Mouse (Mus musculus) lung, adult 2 months (tissue): ENCODE measurements at regions not wholly inside any gene's neighbourhood (a gene's known extent, or its start where the extent isn't known, plus 50 kb on each side); places are given as distances from the start of the nearest gene placed in this dataset.

ENCODE experiments used
- CTCF ChIP-seq: fragments of 200-500 bp; IDR thresholded peaks from 2 replicates; pipeline ENCODE4 v1.5.1; 2011; ENCODE audit warnings: mild to moderate bottlenecking, low read length, control low read depth; ENCODE audit not compliant: insufficient read depth
- POLR2A ChIP-seq: fragments of 200-500 bp; IDR thresholded peaks from 2 replicates; pipeline ENCODE4 v1.6.1; 2011; ENCODE audit warnings: low read depth, mild to moderate bottlenecking, control low read depth, low read length, borderline replicate concordance; ENCODE audit errors: extremely low read depth

GRCm38 (mm10) chr12:31173512-31173911 lies 67.1 kb upstream of the Gm6993 start:
- no peak for TF ChIP-seq CTCF
- TF ChIP-seq POLR2A: no peak
